Mouse (Mus musculus) MEL (cell line): Measurements from ENCODE around the gene Inava. TPM values are rescaled to one million over a fixed set of nuclear protein-coding genes. Genes with fewer than 3 reads are reported as not detected.

Source experiments
- DNase-seq: peaks from one replicate; pipeline ENCODE4 v3.0.0; 2011; ENCODE audit warnings: low read depth, low spot score
- H3K27ac ChIP-seq: 2 replicates; pipeline ENCODE4 v1.5.1; 2012; ENCODE audit warnings: low read depth, mild to moderate bottlenecking, control low read depth, low read length, moderate library complexity; ENCODE audit not compliant: control insufficient read depth
- H3K27me3 ChIP-seq, 2 experiments: fragments of 150-350 bp in 1 of 2; sonication (generic) in 1 of 2; 2 replicates each; pipeline ENCODE4 v1.6.1; 2012; ENCODE audit warnings: low read length in 2 of 2, mild to moderate bottlenecking in 2 of 2, improper control_type of control experiment in 1 of 2, moderate library complexity in 1 of 2; ENCODE audit not compliant: insufficient read depth in 2 of 2, control insufficient read depth in 1 of 2
- H3K36me3 ChIP-seq, 2 experiments: 2 replicates each; pipeline ENCODE4 v1.6.1; 2012 to 2014; ENCODE audit warnings: low read length in 2 of 2, improper control_type of control experiment in 1 of 2, inconsistent platforms in 1 of 2, mild to moderate bottlenecking in 1 of 2; ENCODE audit not compliant: insufficient read depth in 2 of 2, control insufficient read depth in 1 of 2
- H3K4me1 ChIP-seq, 2 experiments: fragments of 150-350 bp in 1 of 2; sonication (generic) in 1 of 2; 2 replicates each; pipeline ENCODE4 v1.6.1; 2012; ENCODE audit warnings: low read length in 2 of 2, improper control_type of control experiment in 1 of 2, mild to moderate bottlenecking in 1 of 2; ENCODE audit not compliant: insufficient read depth in 2 of 2, control insufficient read depth in 1 of 2
- H3K4me3 ChIP-seq, 2 experiments: fragments of 150-350 bp in 1 of 2; sonication (generic) in 1 of 2; 2 replicates each; pipeline ENCODE4 v1.5.1; 2012; ENCODE audit warnings: low read depth in 2 of 2, low read length in 2 of 2, mild to moderate bottlenecking in 2 of 2, moderate library complexity in 2 of 2, control low read depth in 1 of 2, improper control_type of control experiment in 1 of 2; ENCODE audit not compliant: control insufficient read depth in 1 of 2, insufficient read depth in 1 of 2
- H3K79me2 ChIP-seq: 2 replicates; pipeline ENCODE4 v1.6.1; 2012; ENCODE audit warnings: mild to moderate bottlenecking, low read length, moderate library complexity; ENCODE audit not compliant: control insufficient read depth, poor library complexity, insufficient read depth
- H3K9ac ChIP-seq: 2 replicates; pipeline ENCODE4 v1.6.1; 2012; ENCODE audit warnings: low read depth, mild to moderate bottlenecking, control low read depth, low read length, moderate library complexity; ENCODE audit not compliant: control insufficient read depth, poor library complexity, severe bottlenecking
- H3K9me3 ChIP-seq: fragments of 150-350 bp; sonication (generic); replicated peaks from 2 replicates; pipeline ENCODE4 v1.6.1; 2012; ENCODE audit warnings: mild to moderate bottlenecking, low read length, improper control_type of control experiment, moderate library complexity; ENCODE audit not compliant: insufficient read depth
- CTCF ChIP-seq, 3 experiments: IDR thresholded peaks in 2 of 3; conservative IDR thresholded peaks in 1 of 3; 2 replicates each; pipeline ENCODE4 v1.5.1; 2011 to 2012; ENCODE audit warnings: low read length in 3 of 3, low read depth in 2 of 3, mild to moderate bottlenecking in 2 of 3, improper control_type of control experiment in 1 of 3, inconsistent platforms in 1 of 3, mixed read lengths in 1 of 3, moderate library complexity in 1 of 3; ENCODE audit not compliant: control insufficient read depth in 1 of 3, insufficient read depth in 1 of 3, poor library complexity in 1 of 3, severe bottlenecking in 1 of 3
- KAT2A ChIP-seq: conservative IDR thresholded peaks from 2 replicates; pipeline ENCODE4 v1.6.1; 2012; ENCODE audit warnings: low read depth, low read length, improper control_type of control experiment, inconsistent platforms
- MAFK ChIP-seq: IDR thresholded peaks from 2 replicates; pipeline ENCODE4 v1.6.1; 2011; ENCODE audit warnings: low read depth, mild to moderate bottlenecking, low read length, improper control_type of control experiment, borderline replicate concordance
- MAZ ChIP-seq: IDR thresholded peaks from 2 replicates; pipeline ENCODE4 v1.6.1; 2012; ENCODE audit warnings: low read depth, mild to moderate bottlenecking, inconsistent platforms, low read length, improper control_type of control experiment
- MYB ChIP-seq: IDR thresholded peaks from 2 replicates; pipeline ENCODE4 v1.6.1; 2011; ENCODE audit warnings: mild to moderate bottlenecking, low read depth, low read length, improper control_type of control experiment
- MYC ChIP-seq: IDR thresholded peaks from 2 replicates; pipeline ENCODE4 v1.6.1; 2011; ENCODE audit warnings: low read depth, mild to moderate bottlenecking, low read length, improper control_type of control experiment, moderate library complexity
- NELFE ChIP-seq: IDR thresholded peaks from 2 replicates; pipeline ENCODE4 v1.6.1; 2011; ENCODE audit warnings: low read depth, low read length, improper control_type of control experiment
- NRF1 ChIP-seq: IDR thresholded peaks from 2 replicates; pipeline ENCODE4 v1.6.1; 2014; ENCODE audit warnings: low read depth, mild to moderate bottlenecking, inconsistent platforms, low read length, improper control_type of control experiment, moderate library complexity; ENCODE audit not compliant: poor library complexity, insufficient read depth, severe bottlenecking
- POLR2A ChIP-seq, 2 experiments: IDR thresholded peaks; 2 replicates each; pipeline ENCODE4 v1.6.1; 2011 to 2012; ENCODE audit warnings: low read length in 2 of 2, mild to moderate bottlenecking in 2 of 2, control low read depth in 1 of 2, improper control_type of control experiment in 1 of 2, low read depth in 1 of 2, moderate library complexity in 1 of 2; ENCODE audit not compliant: control insufficient read depth in 1 of 2, insufficient read depth in 1 of 2, poor library complexity in 1 of 2
- RCOR1 ChIP-seq: IDR thresholded peaks from 2 replicates; pipeline ENCODE4 v1.6.1; 2012; ENCODE audit warnings: low read depth, mild to moderate bottlenecking, inconsistent platforms, low read length, improper control_type of control experiment
- SIN3A ChIP-seq: IDR thresholded peaks from 2 replicates; pipeline ENCODE4 v1.6.1; 2012; ENCODE audit warnings: low read length, improper control_type of control experiment, inconsistent platforms
- TBP ChIP-seq: IDR thresholded peaks from 2 replicates; pipeline ENCODE4 v1.8.0; 2011; ENCODE audit warnings: low read depth, low read length, improper control_type of control experiment
- USF1 ChIP-seq: IDR thresholded peaks from 2 replicates; pipeline ENCODE4 v1.6.1; 2014; ENCODE audit warnings: low read depth, mild to moderate bottlenecking, inconsistent platforms, low read length, improper control_type of control experiment, moderate library complexity
- ZKSCAN1 ChIP-seq: IDR thresholded peaks from 2 replicates; pipeline ENCODE4 v1.6.1; 2012; ENCODE audit warnings: low read depth, mild to moderate bottlenecking, inconsistent platforms, low read length, improper control_type of control experiment, moderate library complexity
- ZMIZ1 ChIP-seq: IDR thresholded peaks from 2 replicates; pipeline ENCODE4 v1.6.1; 2012; ENCODE audit warnings: low read depth, mild to moderate bottlenecking, inconsistent platforms, low read length, improper control_type of control experiment, moderate library complexity
- ZNF384 ChIP-seq: IDR thresholded peaks from 2 replicates; pipeline ENCODE4 v1.6.1; 2012; ENCODE audit warnings: low read depth, mild to moderate bottlenecking, inconsistent platforms, low read length, improper control_type of control experiment
- polyA plus RNA-seq, 2 experiments: library from polyadenylated mRNA; stranded (reverse) in 1 of 2; unstranded in 1 of 2; fragments of >175 nt in 1 of 2; fragments of >200 nt in 1 of 2; gene quantifications; 2 replicates each; pipeline versions ENCODE4 v1.2.1 to v1.2.4; 2012; ENCODE audit warnings: low replicate concordance in 2 of 2, low read depth in 1 of 2; ENCODE audit not compliant: insufficient read length in 2 of 2, insufficient read depth in 1 of 2, missing spikeins in 1 of 2
- total RNA-seq: library from RNA; depleted of rRNA; stranded (reverse); fragments of 300-350 nt; gene quantifications from 2 replicates; pipeline ENCODE4 v1.2.3, GENCODE M21; 2012

The Inava gene
- total and polyA plus RNA-seq, 3 experiments, result 0.12 to 0.65 TPM; not detected in 1

GRCm38 (mm10) chr1:136260635-136261238 lies 26.7 kb upstream of the Inava start, which contains the start of gene Gpr25:
TSS of gene Gpr25 (minus strand) at chr1:136260873.
- no peaks in the 10 kb centered on the region for H3K27me3 ChIP-seq
- peaks cover 4 to 6% of the 10 kb centered on the region in 2 experiments; a peak in 2 of 4 replicates for H3K4me1 ChIP-seq
- no peaks in the 10 kb centered on the region for H3K9me3 ChIP-seq
- no peak within 1 kb of the TSS for H3K27ac ChIP-seq
- no peaks in the 10 kb centered on the region for H3K79me2 ChIP-seq
- no peak within 1 kb of the TSS for H3K4me3 ChIP-seq
- no peak within 1 kb of the TSS for H3K9ac ChIP-seq
- no peak for TF ChIP-seq NRF1
- TF ChIP-seq TBP, result no peak
- no peak for TF ChIP-seq MAZ
- no peak for TF ChIP-seq RCOR1
- no peak for TF ChIP-seq NELFE
- TF ChIP-seq, all 39 proteins: peak for 0
- H3K36me3 ChIP-seq, result peaks cover 0 to 4% of the 10 kb centered on the region in 2 experiments; a peak in 2 of 4 replicates
- no peak for DNase-seq

- Histone ChIP-seq H3K27ac (no peak overlapping the region), H3K4me3 (no peak overlapping the region)
- no peak for DNase-seq
- TF ChIP-seq POLR2A (IDR thresholded peaks at IDR 0.05; ENCODE audit: control insufficient read depth in 1 of 2, insufficient read depth in 1 of 2, low read depth in 1 of 2, low read length in 2 of 2, poor library complexity in 1 of 2) (0 out of 4 replicates have a peak, but pooled peaks of 1 of the 2 experiments have one; percentile 0), KAT2A (no peak)
- TF ChIP-seq, all 39 proteins: peak for 1
- Histone ChIP-seq H3K79me2 (no peaks in the 10 kb centered on the region), H3K4me1 (peaks cover 3 to 6% of the 10 kb centered on the region in 2 experiments; a peak in 3 of 4 replicates), H3K27me3 (no peaks in the 10 kb centered on the region), H3K9ac (no peak overlapping the region), H3K36me3 (peaks cover 0 to 7% of the 10 kb centered on the region in 2 experiments; a peak in 2 of 4 replicates), H3K9me3 (no peaks in the 10 kb centered on the region)
These were observed 26.0 kb upstream of the Inava start for GRCm38 (mm10) chr1:136259893-136260634.

- TF ChIP-seq ZMIZ1, result no peak
- no peak for TF ChIP-seq MAFK
- no peak for TF ChIP-seq ZNF384
- TF ChIP-seq ZKSCAN1, result no peak
- TF ChIP-seq MYB, result no peak
- no peak for TF ChIP-seq MYC
- TF ChIP-seq SIN3A, result no peak
- TF ChIP-seq CTCF (IDR thresholded peaks at IDR 0.05 in 2 of 3, conservative IDR thresholded peaks at IDR 0.05 in 1 of 3; ENCODE audit: control insufficient read depth in 1 of 3, insufficient read depth in 1 of 3, low read depth in 2 of 3, low read length in 3 of 3, poor library complexity in 1 of 3, severe bottlenecking in 1 of 3), result no peak
- no peak for TF ChIP-seq USF1
- no peak for TF ChIP-seq TBP
- TF ChIP-seq, all 39 proteins: peak for 0
- no peak overlapping the region for H3K4me3 ChIP-seq
- H3K4me1 ChIP-seq, result peaks cover 4 to 12% of the 10 kb centered on the region in 2 experiments
- H3K9ac ChIP-seq, result no peak overlapping the region
- peaks cover 0 to 10% of the 10 kb centered on the region in 2 experiments; a peak in 2 of 4 replicates for H3K36me3 ChIP-seq
- no peaks in the 10 kb centered on the region for H3K9me3 ChIP-seq
- H3K79me2 ChIP-seq, result no peaks in the 10 kb centered on the region
- H3K27ac ChIP-seq, result no peak overlapping the region
- no peak for DNase-seq
- H3K27me3 ChIP-seq, result no peaks in the 10 kb centered on the region
These were observed 25.5 kb upstream of the Inava start for GRCm38 (mm10) chr1:136259543-136259892.
